Mouse (Mus musculus) forebrain, embryonic 13.5 days (tissue): ENCODE results near the gene Capn5. TPM values are rescaled to one million over a fixed set of nuclear protein-coding genes. Genes with fewer than 3 reads are reported as not detected.

ENCODE experiments used
- ATAC-seq: fragments of 200-750 bp; cut with Nextera tagmentation; 2 replicates; pipeline ENCODE4 v1.8.0; 2017
- H3K27ac ChIP-seq: fragments of 300-500 bp; sonication (generic); 2 replicates; pipeline ENCODE4 v1.5.1; 2015; ENCODE audit warnings: inconsistent platforms, mild to moderate bottlenecking, moderate library complexity
- H3K27me3 ChIP-seq: fragments of 300-500 bp; sonication (generic); 2 replicates; pipeline ENCODE4 v1.6.1; 2015; ENCODE audit warnings: mild to moderate bottlenecking, inconsistent platforms
- H3K36me3 ChIP-seq: fragments of 300-500 bp; sonication (generic); 2 replicates; pipeline ENCODE4 v1.6.1; 2015; ENCODE audit warnings: mild to moderate bottlenecking, inconsistent platforms; ENCODE audit not compliant: poor library complexity, severe bottlenecking
- H3K4me1 ChIP-seq: fragments of 300-500 bp; sonication (generic); 2 replicates; pipeline ENCODE4 v1.6.1; 2015; ENCODE audit warnings: inconsistent platforms
- H3K4me2 ChIP-seq: fragments of 300-500 bp; sonication (generic); 2 replicates; pipeline ENCODE4 v1.6.1; 2015; ENCODE audit warnings: inconsistent platforms, mild to moderate bottlenecking, moderate library complexity
- H3K4me3 ChIP-seq: fragments of 300-500 bp; sonication (generic); 2 replicates; pipeline ENCODE4 v1.5.1; 2015; ENCODE audit warnings: mild to moderate bottlenecking, inconsistent platforms
- H3K9ac ChIP-seq: fragments of 300-500 bp; sonication (generic); 2 replicates; pipeline ENCODE4 v1.6.1; 2015; ENCODE audit warnings: mild to moderate bottlenecking, inconsistent platforms
- H3K9me3 ChIP-seq: fragments of 300-500 bp; sonication (generic); replicated peaks from 2 replicates; pipeline ENCODE4 v1.6.1; 2016; ENCODE audit warnings: inconsistent platforms
- WGBS: fragments of 180-500 bp; shearing (Covaris S2); methylation state at CpG from one replicate; pipeline ENCODE4 v1.1.7; 2015; 5-methylcytosine and 5-hydroxymethylcytosine counted together
- polyA plus RNA-seq: library from polyadenylated mRNA; unstranded; fragments of >200 nt; fragmentation: Nextera tagmentation; extraction: Ambion mirVana; gene quantifications from 2 replicates; pipeline ENCODE4 v1.2.1, GENCODE M21; 2015

Capn5 gene
- polyA plus RNA-seq, 1 experiment from 2014 or later = 9.3 TPM

DNA sequence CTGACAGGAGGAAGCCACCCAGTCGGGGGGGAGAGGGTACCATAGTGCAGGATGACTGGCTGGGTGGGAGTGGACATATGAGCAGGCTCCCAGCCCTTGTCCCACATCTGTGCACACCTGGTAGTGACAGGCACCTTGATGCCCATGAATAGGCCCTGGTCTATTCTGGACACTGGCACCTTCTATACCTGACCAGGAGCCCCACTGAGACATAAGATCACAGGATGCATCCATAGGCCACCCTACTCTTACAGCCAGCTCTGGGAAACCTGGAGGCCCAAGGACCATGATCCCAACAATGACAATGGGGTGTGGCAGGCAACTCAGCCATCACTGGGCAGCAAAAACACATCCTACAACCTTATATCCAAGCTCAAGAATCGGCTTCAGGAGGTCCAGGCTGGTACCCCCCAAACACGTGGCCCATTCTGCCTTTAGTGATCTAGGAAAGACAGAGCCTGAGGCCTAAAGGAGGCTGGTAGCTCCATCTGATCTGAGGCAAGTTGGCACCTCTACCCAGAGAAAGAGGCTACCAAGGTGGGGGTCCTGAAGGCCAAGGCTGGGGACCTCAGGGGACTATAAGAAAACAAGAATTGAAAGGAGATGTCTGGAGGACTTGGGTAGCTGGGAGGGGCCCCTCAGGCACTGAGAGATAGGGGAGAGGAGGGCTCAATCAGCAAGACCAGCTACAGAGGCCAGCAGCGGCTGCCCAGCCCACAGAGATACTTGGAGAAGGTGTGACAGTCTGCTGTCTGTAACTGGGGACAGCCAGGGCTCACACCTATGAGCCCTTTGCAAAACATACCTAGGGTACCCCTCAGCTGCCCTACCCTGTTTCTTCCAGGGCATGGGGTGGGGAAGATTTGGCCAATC lies 3.0 kb downstream of the Capn5 start:
- no peak overlapping the region for H3K4me3 ChIP-seq
- 81% methylated on average over 4 of the region's 4 CpGs for WGBS
- ATAC-seq = no peak
- no peak overlapping the region for H3K4me2 ChIP-seq
- H3K27ac ChIP-seq = no peak overlapping the region
- H3K27me3 ChIP-seq = peaks cover 30% of the 10 kb centered on the region
- no peaks in the 10 kb centered on the region for H3K9me3 ChIP-seq
- H3K9ac ChIP-seq = no peak overlapping the region
- H3K4me1 ChIP-seq = peaks cover 24% of the 10 kb centered on the region
- H3K36me3 ChIP-seq = no peaks in the 10 kb centered on the region

DNA sequence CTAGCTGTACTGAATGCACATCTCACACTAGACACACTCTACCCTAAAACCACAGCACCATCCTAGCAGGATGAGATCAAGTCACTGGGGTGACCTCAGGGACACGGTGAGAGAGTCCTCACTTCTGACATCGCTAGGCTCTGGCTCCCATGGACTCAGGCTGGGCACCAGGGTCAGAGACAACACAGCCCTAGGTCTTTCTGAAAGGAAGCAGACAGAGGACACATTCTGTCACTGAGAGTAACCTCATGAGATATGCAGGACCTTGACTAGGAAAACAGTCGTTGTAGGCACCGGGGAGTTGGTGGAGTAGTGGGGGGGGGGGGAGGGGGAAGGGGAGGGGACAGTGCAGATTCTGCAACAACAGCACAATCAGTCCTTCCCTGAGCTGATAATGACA lies 4.7 kb downstream of the Capn5 start:
- H3K9ac ChIP-seq = no peak overlapping the region
- H3K27me3 ChIP-seq = peaks cover 15% of the 10 kb centered on the region
- no peak overlapping the region for H3K4me2 ChIP-seq
- H3K27ac ChIP-seq = no peak overlapping the region
- no peak for ATAC-seq
- no peaks in the 10 kb centered on the region for H3K36me3 ChIP-seq
- H3K9me3 ChIP-seq = no peaks in the 10 kb centered on the region
- 73% methylated on average over 4 of the region's 4 CpGs for WGBS
- H3K4me1 ChIP-seq = peaks cover 21% of the 10 kb centered on the region
- H3K4me3 ChIP-seq = no peak overlapping the region

DNA sequence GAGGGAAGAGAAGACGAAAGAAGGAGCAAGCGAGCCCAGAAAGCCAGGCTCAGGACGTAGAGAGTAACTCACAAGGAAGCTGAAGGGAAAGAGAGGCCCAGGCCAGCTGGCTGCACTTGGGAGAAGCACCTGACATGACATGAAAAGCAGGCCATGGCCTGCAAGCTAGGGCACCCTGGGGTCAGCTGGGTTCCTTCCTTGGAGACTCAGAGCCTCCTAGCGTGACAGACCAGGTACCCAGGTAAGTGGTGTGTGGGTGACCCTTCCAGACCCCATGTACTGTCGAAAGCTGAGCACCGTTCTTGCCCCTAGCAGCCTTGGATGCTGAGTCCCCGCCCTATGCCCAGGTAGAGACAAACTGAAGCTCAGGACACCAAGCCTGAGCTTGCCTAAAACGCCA lies 5.4 kb downstream of the Capn5 start:
- no peak overlapping the region for H3K4me3 ChIP-seq
- no peak for ATAC-seq
- 87% methylated on average over 8 of the region's 8 CpGs for WGBS
- H3K9me3 ChIP-seq = no peaks in the 10 kb centered on the region
- H3K36me3 ChIP-seq = no peaks in the 10 kb centered on the region
- H3K4me2 ChIP-seq = no peak overlapping the region
- peaks cover 15% of the 10 kb centered on the region for H3K27me3 ChIP-seq
- peaks cover 16% of the 10 kb centered on the region for H3K4me1 ChIP-seq
- no peak overlapping the region for H3K27ac ChIP-seq
- no peak overlapping the region for H3K9ac ChIP-seq

DNA sequence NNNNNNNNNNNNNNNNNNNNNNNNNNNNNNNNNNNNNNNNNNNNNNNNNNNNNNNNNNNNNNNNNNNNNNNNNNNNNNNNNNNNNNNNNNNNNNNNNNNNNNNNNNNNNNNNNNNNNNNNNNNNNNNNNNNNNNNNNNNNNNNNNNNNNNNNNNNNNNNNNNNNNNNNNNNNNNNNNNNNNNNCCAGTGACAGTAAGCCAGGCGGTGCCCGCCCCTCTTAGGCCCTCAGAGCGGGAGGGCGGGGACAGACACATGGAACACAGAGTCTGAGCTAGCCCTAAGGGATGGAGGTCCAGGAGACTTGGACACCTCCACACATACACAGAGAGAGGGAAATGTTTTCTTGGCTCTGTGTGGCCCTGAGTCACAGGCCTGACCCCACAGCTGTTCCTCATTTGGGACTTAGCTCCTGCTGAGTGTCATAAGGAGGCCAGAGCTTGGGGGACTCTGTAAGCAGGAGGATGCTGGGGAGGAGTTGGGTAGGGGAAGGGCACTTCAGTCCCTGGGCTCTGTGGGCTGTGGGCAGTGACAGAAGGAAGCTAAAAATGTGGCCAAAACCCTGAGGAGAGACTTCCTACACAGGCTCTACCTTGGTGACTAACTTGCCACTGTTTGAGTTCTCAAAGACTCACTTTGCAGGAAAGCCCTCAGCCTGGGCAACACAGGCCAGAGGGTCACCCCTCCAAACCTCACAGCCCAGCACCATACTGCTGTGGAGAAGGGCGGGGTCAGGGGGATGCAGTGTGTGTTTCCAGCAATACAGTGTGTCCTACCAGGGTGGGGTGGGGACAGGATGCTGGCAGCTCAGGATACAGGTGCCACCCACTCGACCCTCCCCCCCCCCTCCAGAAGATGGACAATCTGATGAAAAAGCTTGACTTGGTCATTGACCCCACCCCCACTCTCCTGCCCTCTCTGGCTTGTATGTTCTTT lies 6.7 kb downstream of the Capn5 start:
- no peaks in the 10 kb centered on the region for H3K36me3 ChIP-seq
- WGBS = 65% methylated on average over 6 of the region's 6 CpGs
- H3K27ac ChIP-seq = no peak overlapping the region
- H3K27me3 ChIP-seq = peaks cover 6% of the 10 kb centered on the region
- no peak overlapping the region for H3K9ac ChIP-seq
- no peak overlapping the region for H3K4me2 ChIP-seq
- H3K4me3 ChIP-seq = no peak overlapping the region
- H3K9me3 ChIP-seq = no peaks in the 10 kb centered on the region
- peaks cover 7% of the 10 kb centered on the region; the same call in 1 of the 2 replicates for H3K4me1 ChIP-seq
- ATAC-seq = no peak; the same call in 1 of the 2 replicates

DNA sequence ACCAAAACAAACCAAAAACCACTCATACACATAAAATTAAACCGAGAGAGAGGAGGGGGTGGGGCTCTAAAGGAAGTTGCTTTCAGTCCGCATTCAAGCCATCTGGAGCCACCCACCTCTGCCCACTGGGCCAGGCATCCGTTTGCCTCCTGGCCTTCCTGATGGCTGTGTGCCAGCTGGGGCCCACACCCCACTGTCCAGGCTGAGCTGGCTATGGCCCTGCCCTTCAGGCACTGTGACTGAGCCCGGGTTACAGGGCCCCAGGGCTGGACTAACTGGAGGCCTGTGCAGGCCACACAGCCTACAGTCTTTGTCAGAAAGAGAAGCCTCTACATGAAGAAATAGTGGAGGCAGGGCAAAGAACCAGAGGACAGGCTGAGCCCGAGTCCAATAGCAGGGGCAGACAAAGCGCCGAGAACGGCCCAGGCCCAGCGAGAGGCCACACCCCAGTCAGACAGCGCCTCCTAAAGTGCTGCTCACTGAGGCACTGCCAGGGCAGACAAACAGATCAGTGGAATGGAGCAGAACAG lies 13.0 kb downstream of the Capn5 start:
- 59% methylated on average over 10 of the region's 10 CpGs for WGBS
- Histone ChIP-seq H3K27me3 (0 out of 2 replicates have a peak, but pooled peaks cover 4% of the 10 kb centered on the region), H3K4me3 (no peak overlapping the region), H3K9ac (no peak overlapping the region), H3K4me2 (no peak overlapping the region), H3K9me3 (no peaks in the 10 kb centered on the region), H3K36me3 (no peaks in the 10 kb centered on the region), H3K27ac (no peak overlapping the region; the same call in 1 of the 2 replicates), H3K4me1 (peaks cover 12% of the 10 kb centered on the region)
- ATAC-seq = no peak; the same call in 1 of the 2 replicates

DNA sequence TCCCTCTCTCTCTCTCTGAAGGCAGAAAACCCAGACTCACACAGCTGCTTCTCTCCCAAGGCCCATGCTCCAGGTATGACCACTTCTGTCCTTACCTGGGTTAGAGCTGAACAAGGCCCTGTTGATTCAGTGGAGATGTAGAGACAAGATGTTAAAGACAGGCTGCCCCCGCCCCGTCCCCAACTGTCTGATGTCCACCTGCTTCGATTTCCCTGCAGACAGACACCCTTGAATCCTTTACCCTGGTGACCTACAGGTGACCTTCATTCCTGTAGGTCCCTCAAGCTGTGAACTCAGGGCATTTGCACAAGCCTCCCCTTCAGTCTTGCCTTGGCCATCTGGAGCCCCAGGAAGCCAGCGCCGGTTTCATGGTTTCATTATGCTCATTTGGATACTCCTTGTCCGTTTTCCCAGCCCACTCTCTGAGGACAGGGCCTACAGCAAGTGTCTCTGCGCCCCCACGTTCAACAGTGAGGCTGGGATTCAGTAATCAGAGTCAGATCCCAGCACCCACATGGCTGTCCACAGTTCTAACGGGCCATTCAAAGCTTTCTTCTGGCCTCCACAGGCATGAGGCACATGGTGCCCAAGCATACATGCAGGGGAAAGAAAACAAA lies 13.6 kb downstream of the Capn5 start:
- 83% methylated on average over 9 of the region's 9 CpGs for WGBS
- ATAC-seq = no peak
- H3K27ac ChIP-seq = no peak overlapping the region; the same call in 1 of the 2 replicates
- H3K9me3 ChIP-seq = no peaks in the 10 kb centered on the region
- no peak overlapping the region for H3K4me2 ChIP-seq
- no peaks in the 10 kb centered on the region for H3K36me3 ChIP-seq
- peaks cover 12% of the 10 kb centered on the region for H3K4me1 ChIP-seq
- no peak overlapping the region for H3K9ac ChIP-seq
- H3K27me3 ChIP-seq = 0 out of 2 replicates have a peak, but pooled peaks cover 4% of the 10 kb centered on the region
- H3K4me3 ChIP-seq = no peak overlapping the region

DNA sequence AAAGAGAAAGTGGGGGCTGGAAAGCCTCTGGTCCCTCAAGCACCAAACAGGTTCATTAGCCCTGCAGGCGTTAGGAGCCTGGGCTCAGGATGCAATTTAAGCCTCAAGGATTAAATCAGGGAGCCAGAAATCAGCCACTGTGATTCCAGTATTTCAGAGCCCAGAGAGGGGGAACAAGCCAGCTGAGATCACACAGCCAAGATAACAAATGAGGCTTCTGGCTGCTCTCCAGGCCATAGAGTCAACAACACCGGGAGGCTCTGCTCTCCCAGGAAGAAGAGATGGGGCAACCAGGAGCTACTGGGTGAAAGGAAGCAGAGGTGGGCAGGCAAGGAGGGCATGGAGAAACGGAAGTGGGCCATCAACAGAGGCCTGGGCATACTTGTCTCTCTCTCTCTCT lies 14.4 kb downstream of the Capn5 start:
- Histone ChIP-seq H3K36me3 (no peaks in the 10 kb centered on the region), H3K4me1 (peaks cover 12% of the 10 kb centered on the region), H3K9ac (no peak overlapping the region), H3K9me3 (no peaks in the 10 kb centered on the region), H3K27ac (no peak overlapping the region), H3K4me2 (no peak overlapping the region), H3K4me3 (no peak overlapping the region), H3K27me3 (0 out of 2 replicates have a peak, but pooled peaks cover 4% of the 10 kb centered on the region)
- no peak for ATAC-seq
- 43% methylated on average over 3 of the region's 3 CpGs for WGBS

DNA sequence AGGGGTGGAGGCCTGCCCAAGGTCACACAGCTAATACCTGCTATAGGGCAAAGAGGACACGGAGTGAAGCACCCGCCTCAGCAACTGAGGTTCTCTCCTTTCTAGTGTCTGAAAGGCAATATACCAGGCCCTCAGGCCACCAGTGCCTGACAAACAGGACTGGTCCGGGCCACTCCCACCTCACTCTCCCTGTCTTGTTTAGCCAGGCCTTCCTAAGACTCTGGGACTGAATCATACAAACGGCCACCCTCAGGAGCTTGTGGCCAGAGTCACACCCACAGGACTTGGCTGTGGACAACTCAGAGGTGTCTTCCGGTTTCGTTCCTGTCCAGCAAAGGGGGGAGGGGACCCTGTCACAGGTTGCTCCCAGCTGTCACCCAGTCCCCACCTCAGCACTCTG lies 15.8 kb downstream of the Capn5 start:
- 82% methylated on average over 6 of the region's 6 CpGs for WGBS
- Histone ChIP-seq H3K9ac (no peak overlapping the region), H3K4me3 (no peak overlapping the region), H3K27me3 (0 out of 2 replicates have a peak, but pooled peaks cover 4% of the 10 kb centered on the region), H3K4me1 (peaks cover 22% of the 10 kb centered on the region), H3K27ac (no peak overlapping the region), H3K36me3 (no peaks in the 10 kb centered on the region), H3K4me2 (no peak overlapping the region), H3K9me3 (no peaks in the 10 kb centered on the region)
- ATAC-seq = no peak

DNA sequence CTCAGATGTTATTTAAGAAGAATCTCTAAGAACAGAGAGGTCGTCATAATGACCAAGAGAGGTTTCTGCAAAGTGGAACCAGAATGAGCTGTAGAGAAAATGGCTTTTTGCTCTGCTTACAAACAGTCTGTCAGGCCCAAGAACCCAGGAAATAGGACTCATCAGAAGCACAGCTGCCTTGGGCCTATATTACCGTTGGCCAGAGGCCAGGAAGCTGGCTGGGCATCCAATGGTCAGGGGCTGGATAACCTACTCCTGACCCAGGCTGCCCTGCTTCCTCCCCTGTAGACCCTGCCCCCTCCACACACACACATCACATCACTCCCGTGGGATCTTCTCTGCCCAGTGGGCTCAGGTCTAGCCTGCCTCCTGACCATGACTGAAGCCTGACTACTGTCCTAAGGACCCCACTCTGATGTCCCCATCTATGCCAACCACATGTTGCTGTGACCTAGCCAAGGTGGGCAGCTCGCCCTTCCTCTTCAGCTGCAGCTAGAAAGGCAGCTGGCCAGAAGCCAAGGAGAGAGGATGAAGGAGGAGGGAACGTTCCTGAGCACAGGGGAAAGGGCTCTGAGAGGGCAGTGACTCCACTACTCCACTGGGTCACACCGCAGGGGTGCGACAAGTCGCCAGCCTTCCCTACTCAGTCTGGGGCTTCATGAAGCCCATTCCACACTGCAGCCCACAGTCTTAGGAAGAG lies 17.9 kb downstream of the Capn5 start:
- no peak overlapping the region for H3K27ac ChIP-seq
- ATAC-seq = no peak
- no peak overlapping the region for H3K4me3 ChIP-seq
- 0 out of 2 replicates have a peak, but pooled peaks cover 4% of the 10 kb centered on the region for H3K27me3 ChIP-seq
- no peaks in the 10 kb centered on the region for H3K36me3 ChIP-seq
- no peak overlapping the region for H3K9ac ChIP-seq
- peaks cover 32% of the 10 kb centered on the region for H3K4me1 ChIP-seq
- WGBS = 59% methylated on average over 8 of the region's 8 CpGs
- no peak overlapping the region for H3K4me2 ChIP-seq
- H3K9me3 ChIP-seq = no peaks in the 10 kb centered on the region

DNA sequence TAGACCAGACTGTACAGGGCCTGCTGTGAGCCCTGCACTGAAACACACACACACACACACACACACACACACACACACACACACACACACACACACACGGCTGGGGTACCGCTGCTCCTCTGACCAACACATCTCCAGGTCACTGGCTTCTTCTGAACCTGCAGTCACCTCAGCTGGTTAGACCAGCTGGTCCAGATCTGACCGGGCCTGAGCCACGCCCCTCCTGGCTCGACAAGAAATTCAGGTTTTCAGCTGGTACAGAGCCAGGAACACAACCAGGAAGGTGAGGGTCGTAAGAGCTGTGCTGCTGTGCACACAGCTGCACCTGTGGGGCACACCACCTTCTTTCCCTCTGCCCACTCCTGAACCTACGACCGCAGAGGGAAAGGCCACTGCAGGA lies 19.6 kb downstream of the Capn5 start:
- no peaks in the 10 kb centered on the region for H3K9me3 ChIP-seq
- H3K36me3 ChIP-seq = no peaks in the 10 kb centered on the region
- H3K9ac ChIP-seq = no peak overlapping the region
- H3K4me2 ChIP-seq = no peak overlapping the region
- no peak overlapping the region for H3K4me3 ChIP-seq
- H3K27ac ChIP-seq = no peak overlapping the region
- 0 out of 2 replicates have a peak, but pooled peaks cover 4% of the 10 kb centered on the region for H3K27me3 ChIP-seq
- no peak for ATAC-seq
- WGBS = 59% methylated on average over 8 of the region's 8 CpGs
- H3K4me1 ChIP-seq = peaks cover 24% of the 10 kb centered on the region; the same call in 1 of the 2 replicates
